Mouse (Mus musculus): Measurements from ENCODE around the gene Tvp23a. TPM values are rescaled to one million over a fixed set of nuclear protein-coding genes. Genes with fewer than 3 reads are reported as not detected.

The Tvp23a gene
- total RNA-seq, 2 experiments from 2014 or later, result 0.22 TPM; not detected in 1

- peak; percentile 77 for ATAC-seq (ENCODE audit: poor library complexity, severe bottlenecking)
These were observed 48.0 kb downstream of the Tvp23a start for GRCm38 (mm10) chr16:10399160-10399559.

- ATAC-seq (ENCODE audit: poor library complexity, severe bottlenecking), result no peak
These were observed 48.4 kb downstream of the Tvp23a start for GRCm38 (mm10) chr16:10398755-10399154.

- no peak for ATAC-seq (ENCODE audit: poor library complexity, severe bottlenecking)
These were observed 52.2 kb downstream of the Tvp23a start, which contains the start of gene Tekt5 for GRCm38 (mm10) chr16:10394699-10395540. Tekt5 (minus strand) TSS chr16:10395490.

- 0 out of 2 replicates have a peak, but pooled peaks have one; percentile 51 for ATAC-seq (ENCODE audit: poor library complexity, severe bottlenecking)
These were observed 54.6 kb downstream of the Tvp23a start for GRCm38 (mm10) chr16:10392587-10392986.

- no peak for ATAC-seq (ENCODE audit: poor library complexity, severe bottlenecking)
These were observed 58.4 kb downstream of the Tvp23a start for GRCm38 (mm10) chr16:10388634-10389365.

GRCm38 (mm10) chr16:10385261-10385660 is 61.9 kb downstream of the Tvp23a start:
- ATAC-seq (ENCODE audit: poor library complexity, severe bottlenecking), result no peak

GRCm38 (mm10) chr16:10384544-10384943 is 62.6 kb downstream of the Tvp23a start:
- ATAC-seq (ENCODE audit: poor library complexity, severe bottlenecking), result peak; percentile 53

GRCm38 (mm10) chr16:10384060-10384497 is 63.1 kb downstream of the Tvp23a start:
- peak; percentile 92 for ATAC-seq (ENCODE audit: poor library complexity, severe bottlenecking)

GRCm38 (mm10) chr16:10379531-10379930 is 67.6 kb downstream of the Tvp23a start:
- no peak for ATAC-seq (ENCODE audit: poor library complexity, severe bottlenecking)

GRCm38 (mm10) chr16:10377286-10377685 is 69.9 kb downstream of the Tvp23a start:
- ATAC-seq (ENCODE audit: poor library complexity, severe bottlenecking), result no peak

- no peak for ATAC-seq (ENCODE audit: poor library complexity, severe bottlenecking)
These were observed 72.7 kb downstream of the Tvp23a start for GRCm38 (mm10) chr16:10374254-10375011.

GRCm38 (mm10) chr16:10372372-10372771 is 74.8 kb downstream of the Tvp23a start:
- ATAC-seq (ENCODE audit: poor library complexity, severe bottlenecking), result no peak

Other genes with a start within 250 kb of the Tvp23a start
- gene Emp2, start 133.4 kb downstream of the Tvp23a start, total RNA-seq (2015), result not detected in 2 replicates
- 0.07 and 0.33 TPM in 2 replicates for gene Emp2, start 133.4 kb downstream of the Tvp23a start, total RNA-seq (2017)
- not detected in 2 replicates for gene Tekt5, start 51.9 kb downstream of the Tvp23a start, total RNA-seq (2015)
- gene Tekt5, start 51.9 kb downstream of the Tvp23a start, total RNA-seq (2017), result 0.12 TPM in 1 of 2 replicates, not detected in the other
- 35.2 and 46.1 TPM in 2 replicates for gene Nubp1, start 35.4 kb downstream of the Tvp23a start, total RNA-seq (2015)
- 49.2 and 57.1 TPM in 2 replicates for gene Nubp1, start 35.4 kb downstream of the Tvp23a start, total RNA-seq (2017)
- gene Ciita, start 32.7 kb upstream of the Tvp23a start, total RNA-seq (2015), result 2.5 and 3.3 TPM in 2 replicates
- gene Ciita, start 32.7 kb upstream of the Tvp23a start, total RNA-seq (2017), result 3.2 and 3.7 TPM in 2 replicates
- 5.9 and 6.0 TPM in 2 replicates for gene Dexi, start 95.7 kb upstream of the Tvp23a start, total RNA-seq (2015)
- gene Dexi, start 95.7 kb upstream of the Tvp23a start, total RNA-seq (2017), result 4.3 and 7.0 TPM in 2 replicates
- gene Clec16a, start 98.0 kb upstream of the Tvp23a start, total RNA-seq (2015), result 26.8 and 28.8 TPM in 2 replicates
- gene Clec16a, start 98.0 kb upstream of the Tvp23a start, total RNA-seq (2017), result 19.4 and 20.7 TPM in 2 replicates

Data from megakaryocyte, adult 5-6 weeks (primary cell).